Mouse (Mus musculus): Measurements from ENCODE around the gene Oxtr. TPM values are rescaled to one million over a fixed set of nuclear protein-coding genes. Genes with fewer than 3 reads are reported as not detected.

Oxtr gene
- polyA plus RNA-seq, 1 experiment from 2014 or later = 0.26 TPM

- no peak for ATAC-seq (replicated peaks; ENCODE audit: insufficient number of reproducible peaks, low FRiP score, low TSS enrichment)
- H3K27ac ChIP-seq (ENCODE audit: low read depth, low read length) = no peak overlapping the region
- no peak overlapping the region for H3K4me3 ChIP-seq (ENCODE audit: low read depth, low read length)
- no peak overlapping the region for H3K9ac ChIP-seq (ENCODE audit: low read depth, low read length)
- H3K27me3 ChIP-seq (ENCODE audit: control insufficient read depth, insufficient read depth, low read length) = no peaks in the 10 kb centered on the region
- H3K9me3 ChIP-seq (replicated peaks; ENCODE audit: control insufficient read depth, low read length) = no peaks in the 10 kb centered on the region; the same call in 1 of the 2 replicates
- H3K36me3 ChIP-seq (ENCODE audit: control insufficient read depth, insufficient read depth, low read length) = no peaks in the 10 kb centered on the region
- peaks cover 13% of the 10 kb centered on the region; the same call in 1 of the 2 replicates for H3K4me1 ChIP-seq (ENCODE audit: control insufficient read depth, insufficient read depth, low read length)
- no peak overlapping the region for H3K4me2 ChIP-seq
Observed at GRCm38 (mm10) chr6:112466001-112466400, 23.7 kb downstream of the Oxtr start.

GRCm38 (mm10) chr6:112465441-112465840 is 24.3 kb downstream of the Oxtr start:
- Histone ChIP-seq H3K27ac (ENCODE audit: low read depth, low read length) (no peak overlapping the region), H3K9ac (ENCODE audit: low read depth, low read length) (no peak overlapping the region), H3K36me3 (ENCODE audit: control insufficient read depth, insufficient read depth, low read length) (no peaks in the 10 kb centered on the region), H3K27me3 (ENCODE audit: control insufficient read depth, insufficient read depth, low read length) (no peaks in the 10 kb centered on the region), H3K4me3 (ENCODE audit: low read depth, low read length) (no peak overlapping the region), H3K4me2 (no peak overlapping the region), H3K4me1 (ENCODE audit: control insufficient read depth, insufficient read depth, low read length) (peaks cover 13% of the 10 kb centered on the region; the same call in 1 of the 2 replicates), H3K9me3 (replicated peaks; ENCODE audit: control insufficient read depth, low read length) (no peaks in the 10 kb centered on the region; the same call in 1 of the 2 replicates)
- no peak for ATAC-seq (replicated peaks; ENCODE audit: insufficient number of reproducible peaks, low FRiP score, low TSS enrichment)
- WGBS (ENCODE audit: insufficient replicate concordance) = 71% methylated on average over 3 of the region's 3 CpGs

GRCm38 (mm10) chr6:112463331-112463730 is 26.4 kb downstream of the Oxtr start:
- H3K36me3 ChIP-seq (ENCODE audit: control insufficient read depth, insufficient read depth, low read length) = no peaks in the 10 kb centered on the region
- H3K9me3 ChIP-seq (replicated peaks; ENCODE audit: control insufficient read depth, low read length) = no peaks in the 10 kb centered on the region
- 76% methylated on average over 6 of the region's 6 CpGs for WGBS (ENCODE audit: insufficient replicate concordance)
- H3K27ac ChIP-seq (ENCODE audit: low read depth, low read length) = no peak overlapping the region
- H3K4me3 ChIP-seq (ENCODE audit: low read depth, low read length) = no peak overlapping the region
- no peak overlapping the region for H3K9ac ChIP-seq (ENCODE audit: low read depth, low read length)
- H3K27me3 ChIP-seq (ENCODE audit: control insufficient read depth, insufficient read depth, low read length) = no peaks in the 10 kb centered on the region
- no peak for ATAC-seq (replicated peaks; ENCODE audit: insufficient number of reproducible peaks, low FRiP score, low TSS enrichment)
- 0 out of 2 replicates have a peak overlapping the region, but pooled peaks have one; percentile 49 for H3K4me2 ChIP-seq
- peaks cover 13% of the 10 kb centered on the region; the same call in 1 of the 2 replicates for H3K4me1 ChIP-seq (ENCODE audit: control insufficient read depth, insufficient read depth, low read length)

- Histone ChIP-seq H3K27me3 (ENCODE audit: control insufficient read depth, insufficient read depth, low read length) (no peaks in the 10 kb centered on the region), H3K36me3 (ENCODE audit: control insufficient read depth, insufficient read depth, low read length) (no peaks in the 10 kb centered on the region), H3K4me1 (ENCODE audit: control insufficient read depth, insufficient read depth, low read length) (peaks cover 13% of the 10 kb centered on the region; the same call in 1 of the 2 replicates), H3K9ac (ENCODE audit: low read depth, low read length) (no peak overlapping the region), H3K4me2 (no peak overlapping the region), H3K9me3 (replicated peaks; ENCODE audit: control insufficient read depth, low read length) (no peaks in the 10 kb centered on the region), H3K27ac (ENCODE audit: low read depth, low read length) (no peak overlapping the region), H3K4me3 (ENCODE audit: low read depth, low read length) (no peak overlapping the region)
- no peak for ATAC-seq (replicated peaks; ENCODE audit: insufficient number of reproducible peaks, low FRiP score, low TSS enrichment)
- WGBS (ENCODE audit: insufficient replicate concordance) = 88% methylated on average over 5 of the region's 5 CpGs
Observed at GRCm38 (mm10) chr6:112461459-112461858, 28.3 kb downstream of the Oxtr start.

- Histone ChIP-seq H3K9me3 (replicated peaks; ENCODE audit: control insufficient read depth, low read length) (no peaks in the 10 kb centered on the region), H3K27ac (ENCODE audit: low read depth, low read length) (peak within 1 kb of the TSS; percentile 75), H3K27me3 (ENCODE audit: control insufficient read depth, insufficient read depth, low read length) (no peaks in the 10 kb centered on the region), H3K4me2 (peak within 1 kb of the TSS; percentile 63), H3K36me3 (ENCODE audit: control insufficient read depth, insufficient read depth, low read length) (no peaks in the 10 kb centered on the region), H3K4me3 (ENCODE audit: low read depth, low read length) (peak within 1 kb of the TSS; percentile 38), H3K9ac (ENCODE audit: low read depth, low read length) (peak within 1 kb of the TSS; percentile 71), H3K4me1 (ENCODE audit: control insufficient read depth, insufficient read depth, low read length) (peaks cover 11% of the 10 kb centered on the region; the same call in 1 of the 2 replicates)
- ATAC-seq (replicated peaks; ENCODE audit: insufficient number of reproducible peaks, low FRiP score, low TSS enrichment) = peak; percentile 71; the same call in 1 of the 2 replicates
- 42% methylated on average over 12 of the region's 12 CpGs for WGBS (ENCODE audit: insufficient replicate concordance)
Observed at GRCm38 (mm10) chr6:112459341-112459749, 30.4 kb downstream of the Oxtr start, which contains the start of gene Cav3. Gene Cav3 (plus strand): TSS chr6:112459505.

GRCm38 (mm10) chr6:112445675-112446074 is 44.1 kb downstream of the Oxtr start:
- Histone ChIP-seq H3K27me3 (ENCODE audit: control insufficient read depth, insufficient read depth, low read length) (no peaks in the 10 kb centered on the region), H3K27ac (ENCODE audit: low read depth, low read length) (no peak overlapping the region), H3K9me3 (replicated peaks; ENCODE audit: control insufficient read depth, low read length) (no peaks in the 10 kb centered on the region), H3K4me1 (ENCODE audit: control insufficient read depth, insufficient read depth, low read length) (no peaks in the 10 kb centered on the region), H3K9ac (ENCODE audit: low read depth, low read length) (no peak overlapping the region), H3K4me3 (ENCODE audit: low read depth, low read length) (no peak overlapping the region), H3K4me2 (no peak overlapping the region), H3K36me3 (ENCODE audit: control insufficient read depth, insufficient read depth, low read length) (no peaks in the 10 kb centered on the region)
- no peak for ATAC-seq (replicated peaks; ENCODE audit: insufficient number of reproducible peaks, low FRiP score, low TSS enrichment)
- WGBS (ENCODE audit: insufficient replicate concordance) = 79% methylated on average over 3 of the region's 3 CpGs

- H3K4me2 ChIP-seq = no peak overlapping the region
- H3K27ac ChIP-seq (ENCODE audit: low read depth, low read length) = no peak overlapping the region
- H3K9ac ChIP-seq (ENCODE audit: low read depth, low read length) = no peak overlapping the region
- ATAC-seq (replicated peaks; ENCODE audit: insufficient number of reproducible peaks, low FRiP score, low TSS enrichment) = no peak
- H3K4me3 ChIP-seq (ENCODE audit: low read depth, low read length) = no peak overlapping the region
- H3K36me3 ChIP-seq (ENCODE audit: control insufficient read depth, insufficient read depth, low read length) = no peaks in the 10 kb centered on the region
- no peaks in the 10 kb centered on the region; the same call in 1 of the 2 replicates for H3K9me3 ChIP-seq (replicated peaks; ENCODE audit: control insufficient read depth, low read length)
- 59% methylated on average over 6 of the region's 6 CpGs for WGBS (ENCODE audit: insufficient replicate concordance)
- H3K27me3 ChIP-seq (ENCODE audit: control insufficient read depth, insufficient read depth, low read length) = no peaks in the 10 kb centered on the region
- H3K4me1 ChIP-seq (ENCODE audit: control insufficient read depth, insufficient read depth, low read length) = no peaks in the 10 kb centered on the region
Observed at GRCm38 (mm10) chr6:112426018-112426732, 63.6 kb downstream of the Oxtr start.

GRCm38 (mm10) chr6:112423746-112424501 is 65.8 kb downstream of the Oxtr start:
- H3K4me3 ChIP-seq (ENCODE audit: low read depth, low read length) = no peak overlapping the region
- no peak overlapping the region for H3K9ac ChIP-seq (ENCODE audit: low read depth, low read length)
- H3K4me1 ChIP-seq (ENCODE audit: control insufficient read depth, insufficient read depth, low read length) = no peaks in the 10 kb centered on the region
- H3K36me3 ChIP-seq (ENCODE audit: control insufficient read depth, insufficient read depth, low read length) = no peaks in the 10 kb centered on the region
- no peaks in the 10 kb centered on the region for H3K27me3 ChIP-seq (ENCODE audit: control insufficient read depth, insufficient read depth, low read length)
- no peaks in the 10 kb centered on the region; the same call in 1 of the 2 replicates for H3K9me3 ChIP-seq (replicated peaks; ENCODE audit: control insufficient read depth, low read length)
- H3K4me2 ChIP-seq = no peak overlapping the region
- WGBS (ENCODE audit: insufficient replicate concordance) = 77% methylated on average over 8 of the region's 8 CpGs
- no peak overlapping the region for H3K27ac ChIP-seq (ENCODE audit: low read depth, low read length)
- ATAC-seq (replicated peaks; ENCODE audit: insufficient number of reproducible peaks, low FRiP score, low TSS enrichment) = no peak
